Mouse (Mus musculus) hematopoietic multipotent progenitor cell, adult 10-12 weeks (in vitro differentiated cells): Measurements from ENCODE around the gene Gm6502. TPM values are rescaled to one million over a fixed set of nuclear protein-coding genes. Genes with fewer than 3 reads are reported as not detected.

Source experiments
- polyA plus RNA-seq: library from polyadenylated mRNA; stranded (reverse); fragments of >175 nt; gene quantifications from 2 replicates; pipeline ENCODE4 v1.2.3, GENCODE M21; 2012; ENCODE audit warnings: low replicate concordance

Gm6502 gene
- polyA plus RNA-seq, result not detected in 2 replicates

DNA sequence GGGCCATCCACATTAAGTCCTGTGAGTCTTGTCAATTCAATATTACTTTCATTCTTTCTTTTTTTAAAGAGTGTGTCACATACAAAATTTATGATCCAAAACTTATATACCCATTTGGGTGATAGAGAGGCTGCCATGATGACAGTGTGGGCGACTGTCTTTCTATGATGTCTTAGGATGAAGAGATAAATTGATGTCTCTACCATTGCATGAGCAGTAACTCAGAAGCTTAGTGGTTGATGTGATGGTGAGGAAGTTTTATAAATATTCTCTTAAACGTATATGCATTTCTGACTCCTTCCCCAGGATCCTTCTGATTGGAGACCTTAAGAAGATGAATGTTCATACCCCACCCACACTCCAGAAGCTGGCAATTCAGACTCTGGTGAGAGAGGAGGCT lies at the start of gene Gm6502:
Gene Gm6502, plus strand, starts transcription at position 301 of the 400 bp plus-strand sequence.

DNA sequence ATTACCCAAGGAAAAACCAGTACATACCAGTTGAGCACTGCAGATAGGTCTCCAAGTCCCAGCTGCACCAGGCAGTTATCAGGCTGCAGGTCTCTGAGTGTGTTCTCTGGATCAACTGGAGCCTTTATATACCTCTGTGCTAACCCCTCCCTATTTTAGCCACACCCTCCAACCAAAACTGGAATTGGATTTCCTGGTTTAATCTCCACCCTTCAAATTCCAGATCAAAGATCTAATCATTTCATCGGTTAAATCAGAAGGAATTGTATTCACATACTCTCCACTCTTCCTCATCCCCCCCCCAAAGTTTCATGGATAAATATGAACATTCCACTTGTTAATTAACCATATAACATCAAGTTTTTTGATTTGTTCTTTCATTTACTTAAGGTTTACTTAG lies 7.5 kb upstream of the Gm6502 start, which contains the start of gene A430089I19Rik:
Gene A430089I19Rik, minus strand, starts transcription at position 101 of the 400 bp plus-strand sequence.

GRCm38 (mm10) chr5:94339449-94339848 lies 25.2 kb downstream of the Gm6502 start, which contains the start of gene AA792892:
AA792892 (plus strand) TSS chr5:94339749.

Other genes starting within 250 kb of the Gm6502 start
- not detected in 2 replicates for gene BC061212, start 243.9 kb upstream of the Gm6502 start, polyA plus RNA-seq
- not detected in 2 replicates for gene Gm6351, start 238.1 kb upstream of the Gm6502 start, polyA plus RNA-seq
- gene Gm3106, start 96.4 kb upstream of the Gm6502 start, polyA plus RNA-seq, result not detected in 2 replicates
- gene A430089I19Rik, start 7.6 kb upstream of the Gm6502 start, polyA plus RNA-seq, result not detected in 2 replicates
- gene AA792892, start 25.3 kb downstream of the Gm6502 start, polyA plus RNA-seq, result not detected in 2 replicates
- gene Gm7682, start 131.3 kb downstream of the Gm6502 start, polyA plus RNA-seq, result not detected in 2 replicates
- not detected in 2 replicates for gene Gm3139, start 211.9 kb downstream of the Gm6502 start, polyA plus RNA-seq